Mouse (Mus musculus) testis, postnatal 10 days (tissue): ENCODE measurements around the gene Itga9.

Source experiments
- DNase-seq: peaks from one replicate; pipeline ENCODE4 v3.0.0; 2021; ENCODE audit warnings: low spot score

Itga9 gene

GRCm38 (mm10) chr9:118728987-118729386 lies 122.5 kb downstream of the Itga9 start:
- no peak for DNase-seq

DNA sequence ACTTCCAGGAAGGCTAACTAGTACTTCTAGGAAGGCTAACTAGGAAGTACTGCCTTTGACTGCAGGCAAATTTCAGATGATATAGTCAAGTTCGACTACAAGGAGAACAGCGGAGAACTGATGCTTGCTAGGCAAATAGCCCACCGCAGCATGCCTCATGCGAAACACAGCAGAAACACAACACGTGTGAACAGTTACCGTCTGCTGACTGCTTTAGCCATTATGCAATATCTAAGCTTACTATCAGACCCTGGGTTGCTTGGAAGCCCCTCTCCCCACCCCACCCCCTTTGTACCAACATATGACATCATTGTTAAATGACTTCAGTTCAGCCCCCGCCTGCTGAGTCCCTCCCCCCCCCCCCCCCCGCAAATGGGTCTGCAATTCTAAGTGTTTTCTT lies 123.7 kb downstream of the Itga9 start:
- no peak for DNase-seq

- no peak for DNase-seq
These were observed 124.4 kb downstream of the Itga9 start for GRCm38 (mm10) chr9:118730871-118731390.

DNA sequence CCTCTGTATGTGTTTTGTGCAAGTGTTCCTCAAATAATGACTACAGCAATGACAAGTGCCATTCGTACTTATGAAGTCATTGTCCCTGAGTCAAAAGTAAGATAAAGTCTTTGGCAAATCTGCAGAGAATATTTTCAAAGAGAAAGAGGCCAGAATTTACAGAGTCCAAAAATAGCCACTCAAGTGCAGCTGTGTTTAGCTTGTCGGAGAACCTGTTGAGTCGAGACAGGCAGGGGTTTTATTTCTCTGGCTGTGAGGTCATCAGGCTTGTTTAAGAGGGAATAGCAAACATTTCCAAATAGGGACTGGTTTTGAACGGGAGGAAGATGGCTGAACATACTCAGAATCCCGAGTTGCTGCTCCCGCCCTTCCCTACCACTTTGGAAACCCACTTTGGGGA lies 125.2 kb downstream of the Itga9 start:
- DNase-seq: no peak

GRCm38 (mm10) chr9:118733601-118734000 lies 127.1 kb downstream of the Itga9 start:
- DNase-seq: no peak

- no peak for DNase-seq
These were observed 130.6 kb downstream of the Itga9 start for GRCm38 (mm10) chr9:118737124-118737523.

DNA sequence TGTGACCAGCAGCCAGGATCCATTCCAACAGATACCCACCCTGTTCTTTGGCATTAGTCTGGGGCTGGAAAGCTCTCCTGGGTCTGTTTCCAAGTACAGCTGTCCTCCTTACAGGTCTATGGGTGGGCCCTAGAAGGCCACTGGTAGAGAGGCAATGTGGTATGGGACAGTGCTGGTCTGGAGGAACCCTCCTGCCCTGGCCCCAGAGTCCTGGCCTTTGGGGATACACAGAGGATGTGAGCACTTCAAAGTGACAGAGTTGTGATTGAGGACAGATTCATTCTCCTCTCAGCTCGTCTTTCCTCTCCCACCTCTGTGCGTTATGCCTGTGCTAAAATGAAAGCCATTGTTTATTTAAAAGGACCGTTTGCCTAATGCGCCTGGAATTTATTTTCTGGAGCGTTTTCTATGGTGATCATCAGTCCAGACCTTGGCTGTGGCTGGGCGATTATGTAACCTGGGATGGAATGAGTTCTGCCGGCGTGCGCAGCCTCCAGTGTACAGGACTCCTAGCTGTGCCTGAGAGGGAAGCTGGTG lies 131.2 kb downstream of the Itga9 start:
- peak; percentile 68 for DNase-seq

GRCm38 (mm10) chr9:118738311-118738710 lies 131.8 kb downstream of the Itga9 start:
- DNase-seq: no peak

DNA sequence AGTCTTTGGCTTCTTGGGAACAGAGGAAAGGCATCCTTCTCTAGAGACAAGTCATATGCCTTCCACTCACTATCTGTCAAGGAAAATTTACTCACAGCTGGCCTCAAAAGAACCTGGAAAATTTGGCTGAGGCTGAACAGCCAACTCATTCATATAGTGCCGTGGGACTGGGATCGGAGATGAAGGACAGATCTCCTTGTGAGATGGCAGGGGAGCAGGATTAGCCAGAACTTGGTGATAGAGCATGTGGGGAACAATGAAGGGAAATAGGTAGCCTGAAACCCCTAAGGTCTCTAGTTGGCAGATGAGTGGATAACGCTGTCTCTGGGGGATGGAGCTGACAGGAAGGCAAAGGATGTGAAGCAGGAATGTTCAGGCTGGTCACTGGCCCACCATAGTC lies 132.6 kb downstream of the Itga9 start:
- DNase-seq: no peak

DNA sequence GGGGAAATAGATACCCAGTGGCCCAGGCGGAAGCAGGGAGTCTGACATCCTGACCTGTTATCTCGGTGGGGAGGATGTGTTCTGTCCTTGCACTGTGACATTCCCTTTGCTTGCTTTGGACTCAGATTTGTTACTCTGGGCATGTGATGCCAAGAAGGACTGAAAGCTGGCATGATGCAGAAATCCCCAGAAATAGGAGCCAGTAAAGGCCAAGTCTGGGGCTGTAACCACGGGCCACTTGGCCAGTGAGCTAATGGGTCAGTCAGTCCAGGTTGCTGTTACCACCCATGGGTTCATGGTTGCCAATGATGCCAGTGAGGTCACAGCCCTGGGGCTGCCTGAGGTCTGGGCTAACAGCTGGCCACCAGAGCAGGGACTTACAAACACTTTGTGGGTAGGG lies 133.2 kb downstream of the Itga9 start:
- DNase-seq: no peak

DNA sequence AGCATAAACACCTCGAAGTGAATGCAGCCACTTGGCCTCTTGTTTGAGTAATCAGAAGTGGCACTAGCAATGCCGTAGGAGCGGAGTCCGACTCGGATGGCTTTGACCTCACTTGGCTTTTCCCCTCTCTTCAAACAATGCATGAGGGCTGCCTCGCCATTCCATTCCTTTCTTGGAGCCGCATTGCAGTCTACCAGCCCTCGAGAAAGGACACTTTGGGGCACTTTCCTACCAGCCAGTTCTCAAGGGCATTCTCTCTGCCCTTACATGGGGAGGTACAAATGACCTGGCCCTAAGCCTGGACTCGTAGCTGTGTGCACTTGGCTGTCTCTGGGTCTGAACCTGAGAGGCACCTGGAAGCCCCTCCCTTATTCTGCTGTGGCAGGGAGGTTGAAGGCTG lies 134.8 kb downstream of the Itga9 start:
- DNase-seq: no peak

DNA sequence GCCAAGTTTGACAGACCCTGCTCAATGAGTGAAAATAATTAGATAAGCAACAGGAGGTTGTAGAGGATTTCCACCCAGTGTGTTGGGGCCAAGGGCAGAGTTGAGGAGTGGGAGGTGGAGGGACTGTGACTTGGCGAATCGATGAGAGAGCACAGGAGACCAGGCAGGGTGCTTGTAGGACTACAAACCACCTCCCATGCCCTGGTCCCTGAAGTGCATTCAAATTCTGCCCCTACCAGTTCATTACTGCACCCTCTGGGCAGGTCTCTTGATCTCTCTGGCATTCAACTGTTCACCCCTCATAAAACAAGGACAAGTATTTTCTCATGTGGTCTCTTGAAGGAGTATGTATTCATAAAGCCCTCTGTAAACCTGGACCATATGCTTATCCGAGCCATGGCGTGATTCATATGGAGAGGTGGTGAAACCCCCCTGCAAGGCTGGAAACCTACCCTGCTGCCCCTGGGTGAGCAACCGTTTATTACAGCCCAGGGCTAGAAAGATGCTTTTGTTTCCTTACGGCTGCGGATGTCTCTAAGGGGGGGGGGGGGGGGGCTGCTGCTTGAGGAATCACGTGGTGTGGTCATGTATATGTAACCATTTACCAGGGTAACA lies 143.0 kb downstream of the Itga9 start:
- no peak for DNase-seq

DNA sequence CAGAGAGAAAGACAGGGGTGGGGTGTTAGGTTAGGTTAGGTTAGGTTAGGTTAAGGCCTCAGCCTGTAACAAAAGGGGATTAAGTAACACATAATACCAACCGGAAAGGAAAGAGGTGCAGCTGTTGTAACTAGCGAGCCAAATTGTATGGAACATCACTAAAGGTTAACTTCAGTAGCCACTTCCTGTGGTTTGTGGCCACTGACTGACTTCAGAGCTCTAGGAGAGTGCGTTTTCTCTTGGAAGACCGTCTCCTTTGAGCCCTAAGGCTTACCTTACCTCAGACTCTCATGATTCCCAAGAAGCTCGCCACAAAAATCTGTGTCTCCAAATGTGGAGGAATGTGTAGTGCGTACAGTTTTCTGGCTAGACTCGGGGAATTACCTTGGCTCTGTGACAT lies 144.3 kb downstream of the Itga9 start:
- DNase-seq: no peak

- no peak for DNase-seq
These were observed 145.9 kb downstream of the Itga9 start for GRCm38 (mm10) chr9:118752376-118752775.

DNA sequence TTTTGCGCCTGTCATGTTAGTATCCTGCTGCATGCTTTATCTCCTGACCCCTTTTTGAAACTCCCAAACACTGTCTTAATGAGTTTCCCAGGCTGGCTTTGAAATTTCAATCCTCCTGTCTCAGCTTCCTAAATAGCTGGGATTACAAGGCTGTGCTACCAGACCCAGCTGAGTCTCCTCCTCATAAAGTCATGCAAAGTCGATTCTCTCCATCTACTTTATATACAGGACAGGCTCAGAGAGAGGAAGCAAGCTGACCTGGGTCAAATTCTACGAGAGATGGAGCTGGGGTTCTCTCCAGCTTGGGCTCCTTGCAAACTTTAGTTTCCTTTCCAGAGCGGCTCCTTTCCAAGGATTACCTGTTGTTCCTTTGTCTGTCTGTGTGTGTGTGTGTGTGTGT lies 153.0 kb downstream of the Itga9 start:
- DNase-seq: no peak

GRCm38 (mm10) chr9:118761953-118762590 lies 155.6 kb downstream of the Itga9 start:
- no peak for DNase-seq

DNA sequence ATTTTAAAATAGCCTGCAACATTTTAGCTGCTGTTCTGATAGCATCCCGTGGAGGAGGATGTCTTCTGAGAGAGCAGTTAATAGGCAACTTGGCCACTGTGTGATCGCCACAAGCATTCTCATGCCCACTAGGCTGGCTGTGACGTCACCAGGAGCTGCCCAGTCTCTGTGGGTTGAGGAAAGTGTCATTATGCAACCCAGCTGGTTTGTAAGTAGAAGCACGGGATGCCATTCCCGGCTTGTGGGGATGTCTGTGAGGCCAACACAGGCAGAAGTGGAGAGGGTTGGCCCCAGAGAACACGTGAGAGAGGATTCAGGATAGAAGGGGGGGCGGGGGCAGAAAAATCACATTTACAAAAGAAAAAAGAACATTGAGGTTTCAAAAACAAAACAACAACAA lies 156.3 kb downstream of the Itga9 start:
- DNase-seq: peak; percentile 59

DNA sequence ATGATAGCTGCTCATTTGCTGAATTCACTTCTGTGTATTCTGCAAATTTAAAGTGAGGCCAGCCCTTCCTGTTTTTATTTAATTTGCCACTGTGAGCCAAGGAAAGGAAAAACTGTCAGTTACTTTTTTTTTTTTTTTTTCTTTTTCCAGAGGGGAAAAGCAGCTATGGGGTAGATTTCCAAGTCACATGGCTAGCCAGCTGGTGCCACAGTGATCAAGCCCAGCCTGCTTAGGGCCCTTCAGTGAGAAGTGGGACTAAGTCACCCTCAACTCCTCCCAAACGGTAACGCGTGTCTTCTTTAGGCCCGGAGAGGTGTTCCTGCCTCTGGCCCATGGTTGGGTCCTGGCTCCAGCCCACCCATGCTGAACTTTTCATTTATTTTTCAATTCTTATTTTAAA lies 156.7 kb downstream of the Itga9 start:
- DNase-seq: no peak

- no peak for DNase-seq
These were observed 157.2 kb downstream of the Itga9 start for GRCm38 (mm10) chr9:118763646-118764045.

DNA sequence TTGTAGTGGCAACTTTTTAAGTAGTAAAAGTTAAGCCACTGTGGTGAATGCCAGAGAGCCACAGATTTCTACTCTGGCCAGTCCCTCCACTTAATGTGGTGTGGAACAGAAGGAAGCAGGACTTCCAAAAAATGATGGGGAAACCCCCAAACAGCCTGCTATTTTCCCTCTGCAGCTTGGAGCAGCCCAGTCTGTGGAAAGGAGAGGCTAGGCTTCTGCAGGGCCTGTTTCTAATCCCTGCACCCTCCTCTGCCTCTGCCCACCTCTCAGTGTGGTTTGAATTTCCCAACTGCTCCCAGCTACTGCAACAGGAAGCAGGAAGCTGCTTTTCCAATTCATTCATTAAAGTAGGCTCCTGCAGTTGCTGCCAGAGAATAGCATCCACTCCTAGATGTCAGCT lies 158.6 kb downstream of the Itga9 start:
- no peak for DNase-seq

DNA sequence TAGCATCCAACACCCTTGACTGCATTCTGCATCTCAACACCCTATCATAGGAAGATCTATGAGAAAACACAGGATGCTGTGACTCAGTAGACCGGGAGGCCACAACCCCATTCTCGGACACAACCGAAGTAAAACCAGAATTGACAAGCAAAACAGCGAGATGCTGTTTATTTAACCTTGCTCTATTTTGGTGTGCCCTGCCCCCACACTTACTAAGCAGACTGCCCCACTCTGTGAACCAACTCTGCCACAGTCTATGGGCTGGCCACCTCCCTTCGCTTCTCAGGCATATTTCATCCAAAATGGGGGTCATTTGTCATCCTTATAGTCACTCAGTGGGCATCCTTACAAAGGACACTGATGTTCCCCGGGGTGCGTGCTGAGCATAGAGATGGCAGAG lies 160.5 kb downstream of the Itga9 start:
- DNase-seq: no peak

DNA sequence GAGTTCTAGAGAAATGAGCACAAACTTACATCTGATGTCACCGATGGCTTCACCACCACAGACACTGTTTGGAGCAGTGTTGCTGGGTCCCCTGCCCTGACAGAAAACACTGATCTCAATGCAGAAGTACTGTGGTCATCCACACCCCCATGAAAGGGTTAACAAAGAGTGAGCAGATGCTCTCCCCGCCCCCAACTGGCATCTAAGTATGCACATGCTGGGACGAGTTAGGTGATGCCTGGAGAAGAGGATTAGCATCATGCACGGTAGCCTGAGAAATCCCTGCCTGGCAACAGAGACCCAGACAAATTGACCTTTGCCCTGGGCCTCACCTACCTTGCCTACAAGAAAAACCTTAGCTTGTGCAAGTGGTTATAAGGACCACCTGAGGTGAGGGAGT lies 162.1 kb downstream of the Itga9 start:
- no peak for DNase-seq

DNA sequence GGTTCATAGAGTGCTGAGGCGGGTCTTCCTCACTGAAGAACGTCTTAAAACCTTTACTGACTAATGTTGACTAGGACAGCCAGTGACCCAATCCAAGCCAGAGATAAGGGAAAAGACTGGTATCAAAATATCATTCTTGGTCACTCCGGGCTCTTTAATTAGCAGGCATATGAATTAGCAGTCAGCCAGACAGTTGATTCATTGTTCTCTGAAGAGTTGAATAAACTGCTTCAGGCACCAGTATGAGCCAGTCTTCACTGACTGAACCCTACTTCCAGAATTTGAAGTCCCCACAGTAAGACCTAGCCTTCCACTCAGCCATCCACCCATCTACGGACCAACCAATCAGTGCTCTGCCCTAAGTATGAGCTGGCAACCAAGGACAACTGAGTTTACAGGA lies 163.9 kb downstream of the Itga9 start:
- no peak for DNase-seq

- DNase-seq: no peak
These were observed 168.2 kb downstream of the Itga9 start for GRCm38 (mm10) chr9:118774676-118775075.
